Mouse (Mus musculus): Measurements from ENCODE around the gene Elovl5. TPM values are rescaled to one million over a fixed set of nuclear protein-coding genes. Genes with fewer than 3 reads are reported as not detected.

Elovl5 gene
- polyA plus RNA-seq, 1 experiment from 2014 or later, result 94.6 TPM

DNA sequence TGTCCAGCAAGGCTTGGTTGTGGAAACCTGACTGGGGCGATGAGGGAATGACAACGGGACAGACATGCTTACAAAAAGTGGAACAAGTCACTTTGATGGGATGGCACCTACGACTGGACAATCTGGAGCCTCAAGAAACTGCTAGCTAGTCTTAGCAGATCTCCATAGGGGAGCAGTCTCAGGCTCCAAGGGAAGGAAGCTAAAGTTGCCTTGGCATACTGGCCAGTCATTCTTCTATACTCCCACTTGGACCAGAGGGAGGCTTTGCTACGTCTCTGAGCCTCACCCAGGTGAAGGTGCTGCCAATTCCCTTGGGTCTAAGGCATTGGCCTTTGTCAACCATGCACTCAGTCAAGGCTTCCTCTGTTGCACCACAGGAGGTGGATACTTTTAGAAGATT is 2.5 kb upstream of the Elovl5 start:
- H3K36me3 ChIP-seq (ENCODE audit: control insufficient read depth, insufficient read depth, low read length), result no peaks in the 10 kb centered on the region
- ATAC-seq (ENCODE audit: low read depth), result no peak
- no peaks in the 10 kb centered on the region for H3K9me3 ChIP-seq (ENCODE audit: control insufficient read depth, low read length)
- H3K4me2 ChIP-seq (ENCODE audit: low read depth, low read length), result no peak overlapping the region
- 68% methylated on average over 4 of the region's 4 CpGs for WGBS
- H3K4me3 ChIP-seq (ENCODE audit: low read length), result no peak overlapping the region
- peaks cover 22% of the 10 kb centered on the region for H3K4me1 ChIP-seq (replicated peaks; ENCODE audit: control insufficient read depth, insufficient read depth, low read length)
- no peak overlapping the region for H3K9ac ChIP-seq (ENCODE audit: low read length)
- no peak overlapping the region for H3K27ac ChIP-seq (ENCODE audit: low read length)
- H3K27me3 ChIP-seq (ENCODE audit: control insufficient read depth, insufficient read depth, low read depth, low read length), result no peaks in the 10 kb centered on the region

DNA sequence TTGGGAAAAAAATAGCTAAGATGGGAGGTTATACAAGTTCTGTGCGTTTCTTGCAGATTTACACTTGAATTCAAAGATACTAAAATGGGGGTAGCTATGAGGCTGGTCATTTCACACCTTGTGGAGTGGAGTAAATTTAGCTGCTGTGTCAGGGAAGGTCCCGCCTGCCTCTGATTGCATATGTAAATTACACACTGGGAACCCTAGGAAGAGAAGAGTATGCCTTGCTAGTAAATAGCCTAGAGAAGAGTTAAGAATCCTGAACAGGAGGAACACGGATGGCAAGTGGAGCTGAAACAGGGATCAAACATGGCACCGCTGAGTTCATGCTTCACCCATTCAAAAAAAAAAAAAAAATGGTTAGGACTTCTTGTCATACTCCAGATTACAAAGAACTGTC is 1.4 kb upstream of the Elovl5 start:
- Histone ChIP-seq H3K4me2 (ENCODE audit: low read depth, low read length) (no peak overlapping the region), H3K9ac (ENCODE audit: low read length) (no peak overlapping the region), H3K36me3 (ENCODE audit: control insufficient read depth, insufficient read depth, low read length) (no peaks in the 10 kb centered on the region), H3K4me3 (ENCODE audit: low read length) (no peak overlapping the region), H3K27me3 (ENCODE audit: control insufficient read depth, insufficient read depth, low read depth, low read length) (no peaks in the 10 kb centered on the region), H3K27ac (ENCODE audit: low read length) (no peak overlapping the region), H3K9me3 (ENCODE audit: control insufficient read depth, low read length) (no peaks in the 10 kb centered on the region), H3K4me1 (replicated peaks; ENCODE audit: control insufficient read depth, insufficient read depth, low read length) (peaks cover 17% of the 10 kb centered on the region)
- no peak for ATAC-seq (ENCODE audit: low read depth)
- WGBS, result 58% methylated on average over 4 of the region's 4 CpGs

DNA sequence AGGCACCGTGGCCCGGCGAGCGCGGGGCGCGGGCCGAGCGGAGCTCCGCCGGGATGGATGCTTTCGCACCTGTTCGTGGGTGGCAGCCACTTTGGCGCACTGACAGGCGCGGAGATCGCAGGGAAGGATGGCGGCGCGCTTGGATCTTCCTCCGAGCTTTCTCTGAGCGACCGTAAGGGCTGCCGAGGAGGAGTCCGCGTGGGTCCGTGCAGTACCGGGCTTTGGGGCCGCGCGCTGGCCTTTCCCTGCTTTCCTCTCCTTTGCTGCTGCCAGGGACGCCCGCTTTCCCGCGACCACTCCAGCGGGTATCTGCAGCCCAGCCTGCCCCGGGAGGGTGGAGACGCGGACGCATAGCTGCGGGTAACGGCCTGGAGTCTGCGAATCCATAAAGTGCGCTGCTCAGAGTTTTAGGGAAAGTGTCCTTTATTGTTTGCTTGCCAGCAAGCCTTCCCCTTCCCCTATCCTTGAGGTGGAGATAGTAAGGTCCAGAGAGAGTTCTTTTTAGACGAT is 513 bp downstream of the Elovl5 start:
- Histone ChIP-seq H3K9ac (ENCODE audit: low read length) (peak overlapping the region; percentile 85), H3K4me2 (ENCODE audit: low read depth, low read length) (peak overlapping the region; percentile 74), H3K4me3 (ENCODE audit: low read length) (peak overlapping the region; percentile 95), H3K27me3 (ENCODE audit: control insufficient read depth, insufficient read depth, low read depth, low read length) (no peaks in the 10 kb centered on the region), H3K27ac (ENCODE audit: low read length) (peak overlapping the region; percentile 76), H3K4me1 (replicated peaks; ENCODE audit: control insufficient read depth, insufficient read depth, low read length) (peaks cover 17% of the 10 kb centered on the region), H3K9me3 (ENCODE audit: control insufficient read depth, low read length) (no peaks in the 10 kb centered on the region), H3K36me3 (ENCODE audit: control insufficient read depth, insufficient read depth, low read length) (no peaks in the 10 kb centered on the region)
- WGBS, result under 1% methylated on average over 45 of the region's 45 CpGs
- ATAC-seq (ENCODE audit: low read depth), result peak; percentile 41

DNA sequence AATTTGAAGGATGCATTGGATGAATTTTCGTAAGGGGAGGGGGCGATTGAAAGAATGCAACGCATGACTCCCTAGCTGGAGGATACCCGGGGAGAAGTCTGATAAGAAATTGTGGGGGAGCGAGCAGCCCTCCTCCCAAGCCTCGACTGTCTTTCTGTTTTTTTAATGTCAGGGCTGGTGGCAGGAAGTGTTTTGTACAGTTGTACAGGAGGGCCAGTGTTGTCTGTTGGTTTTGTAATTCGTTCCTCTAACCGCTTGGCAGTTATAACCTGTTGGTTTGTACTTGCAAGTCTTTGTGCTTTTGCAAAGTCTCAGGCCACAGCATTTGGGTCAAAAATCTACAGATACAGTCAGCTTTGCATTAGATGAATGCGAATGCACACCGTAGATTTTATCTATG is 1.0 kb downstream of the Elovl5 start:
- no peak for ATAC-seq (ENCODE audit: low read depth)
- 11% methylated on average over 10 of the region's 10 CpGs for WGBS
- peak overlapping the region; percentile 85 for H3K9ac ChIP-seq (ENCODE audit: low read length)
- H3K4me1 ChIP-seq (replicated peaks; ENCODE audit: control insufficient read depth, insufficient read depth, low read length), result peaks cover 17% of the 10 kb centered on the region
- H3K27me3 ChIP-seq (ENCODE audit: control insufficient read depth, insufficient read depth, low read depth, low read length), result no peaks in the 10 kb centered on the region
- peak overlapping the region; percentile 76 for H3K27ac ChIP-seq (ENCODE audit: low read length)
- peak overlapping the region; percentile 95 for H3K4me3 ChIP-seq (ENCODE audit: low read length)
- H3K4me2 ChIP-seq (ENCODE audit: low read depth, low read length), result peak overlapping the region; percentile 74
- no peaks in the 10 kb centered on the region for H3K36me3 ChIP-seq (ENCODE audit: control insufficient read depth, insufficient read depth, low read length)
- no peaks in the 10 kb centered on the region for H3K9me3 ChIP-seq (ENCODE audit: control insufficient read depth, low read length)

DNA sequence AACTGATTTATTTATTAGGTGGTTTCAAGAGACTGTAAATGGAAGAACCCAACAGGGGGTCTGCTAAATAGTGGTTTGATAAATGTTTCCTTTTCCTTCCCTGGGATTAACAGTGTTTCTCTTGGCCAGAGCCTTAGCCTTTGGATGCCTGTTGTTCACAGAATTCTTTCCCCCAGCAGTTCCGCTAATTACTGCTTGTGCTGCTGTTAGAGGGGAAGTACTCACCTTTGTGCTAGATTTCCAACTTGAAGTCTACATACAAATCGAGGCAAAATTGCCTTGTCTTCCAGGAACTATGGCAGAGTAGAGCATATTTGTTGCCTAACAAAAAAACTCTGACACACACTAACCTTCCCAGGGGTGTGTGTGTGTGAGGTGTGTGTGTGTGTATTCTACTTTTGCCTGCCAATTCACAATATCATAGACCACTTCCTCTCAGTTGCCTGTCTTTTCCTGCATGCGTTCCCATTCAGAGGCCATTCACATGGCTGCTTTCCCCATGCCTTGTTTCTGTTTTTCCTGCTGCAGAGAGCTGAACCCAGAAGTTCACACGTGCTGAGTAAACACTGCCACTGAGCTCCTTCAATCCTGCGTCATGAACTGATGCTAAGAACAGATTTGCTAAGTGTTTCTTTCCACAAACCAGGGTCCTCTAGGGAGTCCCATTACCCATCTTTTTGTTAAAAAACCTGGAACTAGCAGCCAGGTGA is 2.0 kb downstream of the Elovl5 start:
- no peaks in the 10 kb centered on the region for H3K27me3 ChIP-seq (ENCODE audit: control insufficient read depth, insufficient read depth, low read depth, low read length)
- H3K36me3 ChIP-seq (ENCODE audit: control insufficient read depth, insufficient read depth, low read length), result no peaks in the 10 kb centered on the region
- peak overlapping the region; percentile 74 for H3K4me2 ChIP-seq (ENCODE audit: low read depth, low read length)
- H3K9me3 ChIP-seq (ENCODE audit: control insufficient read depth, low read length), result no peaks in the 10 kb centered on the region
- H3K9ac ChIP-seq (ENCODE audit: low read length), result no peak overlapping the region
- no peak overlapping the region for H3K27ac ChIP-seq (ENCODE audit: low read length)
- peaks cover 17% of the 10 kb centered on the region for H3K4me1 ChIP-seq (replicated peaks; ENCODE audit: control insufficient read depth, insufficient read depth, low read length)
- 0 out of 2 replicates have a peak overlapping the region, but pooled peaks have one; percentile 3 for H3K4me3 ChIP-seq (ENCODE audit: low read length)
- ATAC-seq (ENCODE audit: low read depth), result no peak
- 55% methylated on average over 5 of the region's 5 CpGs for WGBS

DNA sequence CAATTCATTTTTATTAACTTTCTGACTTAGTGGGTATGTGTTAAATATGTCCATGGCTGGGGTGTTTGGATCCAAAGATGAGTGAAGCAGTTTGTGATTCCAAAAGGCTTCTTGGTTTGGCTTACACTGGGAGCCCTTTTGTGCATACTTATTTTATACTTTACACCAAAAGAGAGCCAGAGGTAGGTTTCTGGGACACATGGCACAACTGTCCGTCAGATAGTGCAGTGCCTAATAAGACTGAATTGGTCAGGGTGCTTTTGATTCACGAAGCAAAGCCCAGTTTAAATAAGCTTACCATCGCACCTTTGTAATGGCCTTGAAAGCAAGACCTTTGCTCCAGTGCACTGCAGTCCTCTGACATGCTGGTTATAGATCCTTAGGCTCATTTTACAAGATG is 3.3 kb downstream of the Elovl5 start:
- Histone ChIP-seq H3K27ac (ENCODE audit: low read length) (no peak overlapping the region), H3K36me3 (ENCODE audit: control insufficient read depth, insufficient read depth, low read length) (no peaks in the 10 kb centered on the region), H3K27me3 (ENCODE audit: control insufficient read depth, insufficient read depth, low read depth, low read length) (no peaks in the 10 kb centered on the region), H3K9ac (ENCODE audit: low read length) (no peak overlapping the region), H3K4me1 (replicated peaks; ENCODE audit: control insufficient read depth, insufficient read depth, low read length) (peaks cover 17% of the 10 kb centered on the region), H3K9me3 (ENCODE audit: control insufficient read depth, low read length) (no peaks in the 10 kb centered on the region), H3K4me2 (ENCODE audit: low read depth, low read length) (no peak overlapping the region), H3K4me3 (ENCODE audit: low read length) (no peak overlapping the region)
- ATAC-seq (ENCODE audit: low read depth), result no peak
- WGBS, result 84% methylated on average over 3 of the region's 3 CpGs

DNA sequence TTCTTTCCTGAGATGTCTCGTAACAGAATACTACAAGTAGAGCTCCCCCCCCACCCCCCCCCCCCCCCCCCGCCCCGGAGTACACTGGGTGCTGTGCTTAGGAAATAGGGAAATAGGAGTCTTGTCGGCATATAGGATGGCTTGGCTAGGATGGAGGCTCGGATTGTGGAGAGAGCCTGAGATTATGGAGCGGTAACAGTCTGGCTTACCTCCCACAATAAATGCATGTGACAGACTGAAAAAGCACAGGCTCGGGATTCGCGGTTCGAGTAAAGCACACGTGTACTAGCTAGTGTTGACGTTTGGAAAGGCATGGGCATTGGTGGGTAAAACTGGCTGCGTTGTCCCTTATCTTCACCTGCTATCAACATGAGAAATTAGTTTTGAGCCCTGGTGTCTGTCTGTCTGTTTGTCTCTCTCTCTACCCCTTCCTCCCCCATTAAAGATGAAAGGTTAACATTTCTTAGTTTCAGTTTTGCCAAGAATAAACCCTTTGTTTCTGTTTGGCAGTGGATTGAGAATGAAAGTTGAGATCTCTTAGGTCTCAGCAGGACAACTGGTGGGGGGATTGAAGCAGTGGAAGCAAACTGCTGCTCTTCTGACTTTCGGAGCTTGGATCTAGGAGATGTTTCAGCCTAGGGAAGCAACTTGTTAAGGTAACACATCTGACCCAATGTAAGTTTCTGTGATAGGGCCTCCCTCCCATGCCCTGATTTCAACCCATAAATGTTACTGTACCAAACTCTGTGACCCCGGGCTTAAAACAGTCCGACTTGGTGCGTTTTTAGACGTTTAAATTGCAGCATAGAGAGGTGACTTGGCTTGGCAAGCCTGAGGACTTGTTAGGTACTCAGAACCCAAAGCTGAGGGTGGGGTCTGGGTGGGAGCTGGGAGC is 4.4 kb downstream of the Elovl5 start:
- Histone ChIP-seq H3K4me3 (ENCODE audit: low read length) (no peak overlapping the region), H3K27me3 (ENCODE audit: control insufficient read depth, insufficient read depth, low read depth, low read length) (no peaks in the 10 kb centered on the region), H3K4me1 (replicated peaks; ENCODE audit: control insufficient read depth, insufficient read depth, low read length) (peaks cover 14% of the 10 kb centered on the region), H3K4me2 (ENCODE audit: low read depth, low read length) (no peak overlapping the region), H3K27ac (ENCODE audit: low read length) (no peak overlapping the region), H3K9me3 (ENCODE audit: control insufficient read depth, low read length) (no peaks in the 10 kb centered on the region), H3K36me3 (ENCODE audit: control insufficient read depth, insufficient read depth, low read length) (no peaks in the 10 kb centered on the region), H3K9ac (ENCODE audit: low read length) (no peak overlapping the region)
- ATAC-seq (ENCODE audit: low read depth), result no peak
- WGBS, result 68% methylated on average over 16 of the region's 18 CpGs

DNA sequence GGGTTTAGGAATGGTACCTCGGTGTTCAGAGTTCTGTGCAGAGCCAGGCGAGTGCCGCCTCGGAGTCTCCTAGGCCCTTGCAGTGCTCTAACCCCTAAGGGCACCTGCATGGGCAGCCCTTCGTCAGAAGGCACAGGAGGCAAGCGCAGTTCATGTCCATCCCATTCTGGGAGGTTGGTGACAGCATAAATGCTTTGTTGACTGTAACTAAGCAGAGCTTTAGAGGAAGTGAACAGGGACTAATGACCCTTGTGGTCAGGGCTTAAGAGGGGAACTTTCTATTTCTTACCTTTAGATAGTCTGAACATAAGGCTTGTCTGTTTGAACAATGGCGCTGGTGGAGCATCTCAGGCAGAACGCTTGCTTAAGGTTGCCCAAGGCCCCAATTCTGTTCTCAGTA is 6.6 kb downstream of the Elovl5 start:
- Histone ChIP-seq H3K4me3 (ENCODE audit: low read length) (no peak overlapping the region), H3K27ac (ENCODE audit: low read length) (no peak overlapping the region), H3K9ac (ENCODE audit: low read length) (no peak overlapping the region), H3K4me1 (replicated peaks; ENCODE audit: control insufficient read depth, insufficient read depth, low read length) (peaks cover 19% of the 10 kb centered on the region), H3K27me3 (ENCODE audit: control insufficient read depth, insufficient read depth, low read depth, low read length) (no peaks in the 10 kb centered on the region), H3K4me2 (ENCODE audit: low read depth, low read length) (no peak overlapping the region), H3K9me3 (ENCODE audit: control insufficient read depth, low read length) (no peaks in the 10 kb centered on the region), H3K36me3 (ENCODE audit: control insufficient read depth, insufficient read depth, low read length) (no peaks in the 10 kb centered on the region)
- no peak for ATAC-seq (ENCODE audit: low read depth)
- WGBS, result 78% methylated on average over 8 of the region's 8 CpGs

DNA sequence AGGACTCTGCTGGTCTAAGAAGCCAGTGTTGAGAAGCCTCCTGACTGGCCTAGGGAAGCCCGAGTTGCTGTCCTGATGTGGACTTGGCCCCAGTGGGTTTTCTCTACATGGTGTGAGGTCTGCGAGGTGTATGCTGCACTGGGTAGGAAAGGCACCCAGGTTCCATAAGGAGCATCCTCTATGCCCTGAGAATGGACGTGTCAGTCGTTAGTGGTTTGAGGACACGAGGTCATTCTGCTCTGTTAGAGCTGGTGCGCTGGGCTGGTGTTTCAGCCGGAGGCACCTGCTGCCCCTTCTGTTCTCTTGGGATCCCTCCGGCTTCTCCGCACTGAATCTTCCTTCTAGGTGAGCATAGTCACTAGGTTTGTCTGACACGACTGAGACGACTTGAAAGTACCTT is 7.0 kb downstream of the Elovl5 start:
- no peak overlapping the region for H3K4me3 ChIP-seq (ENCODE audit: low read length)
- no peak overlapping the region for H3K4me2 ChIP-seq (ENCODE audit: low read depth, low read length)
- no peak overlapping the region for H3K9ac ChIP-seq (ENCODE audit: low read length)
- H3K27me3 ChIP-seq (ENCODE audit: control insufficient read depth, insufficient read depth, low read depth, low read length), result no peaks in the 10 kb centered on the region
- H3K4me1 ChIP-seq (replicated peaks; ENCODE audit: control insufficient read depth, insufficient read depth, low read length), result peaks cover 15% of the 10 kb centered on the region
- no peaks in the 10 kb centered on the region for H3K9me3 ChIP-seq (ENCODE audit: control insufficient read depth, low read length)
- no peak overlapping the region for H3K27ac ChIP-seq (ENCODE audit: low read length)
- WGBS, result 82% methylated on average over 11 of the region's 11 CpGs
- no peaks in the 10 kb centered on the region for H3K36me3 ChIP-seq (ENCODE audit: control insufficient read depth, insufficient read depth, low read length)
- no peak for ATAC-seq (ENCODE audit: low read depth)

All from lung, embryonic 16.5 days (tissue).